Mouse (Mus musculus): ENCODE results near the gene Rb1. TPM values are rescaled to one million over a fixed set of nuclear protein-coding genes. Genes with fewer than 3 reads are reported as not detected.

Gene Rb1
- polyA plus RNA-seq, 1 experiment from 2014 or later: 24.4 TPM

DNA sequence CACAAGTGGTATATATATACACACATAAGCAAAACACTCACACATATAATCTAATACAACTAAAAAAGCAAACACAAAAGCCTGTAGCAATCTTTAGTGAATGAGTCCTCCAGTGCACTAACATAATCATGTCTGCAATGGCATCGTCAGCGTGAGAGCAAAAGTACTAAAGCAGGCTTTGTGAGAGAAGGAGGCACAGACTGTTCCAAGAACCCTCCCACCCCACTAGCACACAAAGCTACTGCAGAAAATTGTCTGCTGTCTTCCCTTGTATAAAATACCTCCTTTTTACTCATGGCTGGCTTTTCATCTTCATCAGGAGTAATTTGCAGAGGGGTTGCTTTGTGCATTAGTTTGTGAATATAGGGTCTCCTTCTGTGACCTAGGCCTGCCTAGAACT lies 73.3 kb downstream of the Rb1 start:
- Histone ChIP-seq H3K36me3 (replicated peaks) (no peaks in the 10 kb centered on the region), H3K9me3 (no peaks in the 10 kb centered on the region), H3K4me1 (peaks cover 8% of the 10 kb centered on the region), H3K4me3 (no peak overlapping the region), H3K27ac (replicated peaks) (no peak overlapping the region), H3K27me3 (replicated peaks; ENCODE audit: low read depth, poor library complexity, severe bottlenecking) (no peaks in the 10 kb centered on the region)
- DNase-seq (ENCODE audit: low spot score): no peak
- WGBS: 70% methylated on average over 2 of the region's 2 CpGs

DNA sequence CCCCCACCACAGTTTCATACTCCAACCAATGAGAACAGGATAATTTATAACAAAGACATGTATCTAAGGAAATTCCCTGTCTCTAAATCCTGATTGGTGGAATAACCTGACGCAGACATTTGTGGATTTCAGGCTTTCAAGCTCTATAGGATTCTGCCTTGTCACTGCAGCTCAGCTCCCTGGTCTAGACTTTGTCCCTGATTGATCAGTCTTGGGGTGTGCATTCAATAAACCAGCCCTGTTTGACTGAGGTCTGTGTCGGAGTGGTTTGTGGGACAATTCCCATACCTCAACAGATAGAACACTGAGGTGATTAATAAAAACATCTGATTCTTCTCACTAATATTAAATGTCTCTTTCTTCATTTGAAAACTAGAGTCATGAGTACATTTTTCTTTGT lies 75.6 kb downstream of the Rb1 start:
- Histone ChIP-seq H3K9me3 (no peaks in the 10 kb centered on the region), H3K27me3 (replicated peaks; ENCODE audit: low read depth, poor library complexity, severe bottlenecking) (no peaks in the 10 kb centered on the region), H3K36me3 (replicated peaks) (no peaks in the 10 kb centered on the region), H3K4me3 (no peak overlapping the region), H3K27ac (replicated peaks) (no peak overlapping the region), H3K4me1 (peaks cover 8% of the 10 kb centered on the region)
- 93% methylated on average over 2 of the region's 2 CpGs for WGBS
- no peak for DNase-seq (ENCODE audit: low spot score)

DNA sequence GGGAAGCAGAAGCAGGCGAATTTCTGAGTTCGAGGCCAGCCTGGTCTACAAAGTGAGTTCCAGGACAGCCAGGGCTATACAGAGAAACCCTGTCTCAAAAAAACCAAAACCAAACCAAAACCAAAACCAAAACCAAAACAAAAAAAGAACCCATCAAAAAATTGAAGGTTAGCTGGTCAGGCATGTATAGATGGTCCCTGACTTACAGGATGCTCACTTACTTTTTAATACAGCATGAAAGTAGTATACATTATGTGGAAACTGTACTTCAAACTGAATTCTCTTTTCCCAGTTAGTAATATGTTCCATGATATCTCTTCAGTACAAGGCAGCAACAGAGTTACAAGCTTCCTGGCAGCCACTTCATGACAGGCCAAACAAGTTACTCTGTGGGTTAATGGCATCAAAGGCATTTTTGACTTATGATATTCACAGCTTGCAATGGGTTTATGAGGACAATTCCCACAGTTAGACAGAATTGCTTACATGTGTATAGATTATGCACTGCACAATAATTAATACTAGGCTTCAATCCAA lies 81.5 kb downstream of the Rb1 start:
- peaks cover 21% of the 10 kb centered on the region for H3K36me3 ChIP-seq (replicated peaks)
- H3K4me3 ChIP-seq: no peak overlapping the region
- no peaks in the 10 kb centered on the region for H3K4me1 ChIP-seq
- 92% methylated on average over 2 of the region's 2 CpGs for WGBS
- DNase-seq (ENCODE audit: low spot score): no peak
- no peak overlapping the region for H3K27ac ChIP-seq (replicated peaks)
- no peaks in the 10 kb centered on the region for H3K27me3 ChIP-seq (replicated peaks; ENCODE audit: low read depth, poor library complexity, severe bottlenecking)
- H3K9me3 ChIP-seq: no peaks in the 10 kb centered on the region

DNA sequence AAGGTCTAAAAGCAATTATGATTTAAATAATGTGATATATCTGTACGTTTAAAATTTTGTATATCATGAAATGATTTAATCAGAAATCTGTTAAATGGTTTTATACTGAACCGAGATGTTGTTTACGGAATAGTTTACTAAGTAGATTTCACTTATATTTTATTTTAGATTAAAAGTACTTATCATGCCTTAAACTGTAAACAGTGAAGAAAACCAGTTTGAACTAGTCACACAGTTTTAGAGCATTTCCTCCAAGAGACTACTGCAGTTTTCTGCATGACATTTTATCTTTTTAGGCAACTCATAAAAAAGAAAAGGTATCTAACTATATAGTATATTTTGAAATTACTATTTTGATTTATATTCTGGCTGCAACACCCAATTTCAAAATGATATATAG lies 85.8 kb downstream of the Rb1 start:
- WGBS: 58% methylated on average over 3 of the region's 3 CpGs
- peaks cover 21% of the 10 kb centered on the region for H3K36me3 ChIP-seq (replicated peaks)
- peak overlapping the region; percentile 66 for H3K4me3 ChIP-seq
- no peaks in the 10 kb centered on the region for H3K9me3 ChIP-seq
- H3K27ac ChIP-seq (replicated peaks): peak overlapping the region; percentile 94
- H3K4me1 ChIP-seq: peaks cover 18% of the 10 kb centered on the region
- H3K27me3 ChIP-seq (replicated peaks; ENCODE audit: low read depth, poor library complexity, severe bottlenecking): no peaks in the 10 kb centered on the region
- DNase-seq (ENCODE audit: low spot score): no peak

DNA sequence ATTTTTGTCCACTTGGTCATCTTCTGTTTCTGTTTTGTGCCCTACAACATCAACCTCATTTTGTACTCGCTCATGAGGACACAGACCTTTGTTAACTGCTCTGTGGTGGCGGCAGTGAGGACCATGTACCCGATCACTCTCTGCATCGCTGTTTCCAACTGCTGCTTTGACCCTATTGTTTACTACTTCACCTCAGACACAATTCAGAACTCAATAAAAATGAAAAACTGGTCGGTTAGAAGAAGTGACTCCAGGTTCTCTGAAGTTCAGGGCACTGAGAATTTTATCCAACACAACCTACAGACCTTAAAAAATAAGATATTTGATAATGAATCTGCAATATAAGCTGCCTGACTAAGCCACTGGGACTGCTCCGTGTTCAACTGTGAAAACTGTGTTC lies 86.3 kb downstream of the Rb1 start:
- WGBS: 0% methylated on average over 6 of the region's 6 CpGs
- H3K27ac ChIP-seq (replicated peaks): peak overlapping the region; percentile 94
- peaks cover 19% of the 10 kb centered on the region for H3K36me3 ChIP-seq (replicated peaks)
- no peaks in the 10 kb centered on the region for H3K9me3 ChIP-seq
- peaks cover 24% of the 10 kb centered on the region for H3K4me1 ChIP-seq
- no peaks in the 10 kb centered on the region for H3K27me3 ChIP-seq (replicated peaks; ENCODE audit: low read depth, poor library complexity, severe bottlenecking)
- H3K4me3 ChIP-seq: peak overlapping the region; percentile 66
- peak; percentile 49 for DNase-seq (ENCODE audit: low spot score)

GRCm38 (mm10) chr14:73238498-73239250 lies 86.9 kb downstream of the Rb1 start:
- peaks cover 28% of the 10 kb centered on the region for H3K4me1 ChIP-seq
- H3K27me3 ChIP-seq (replicated peaks; ENCODE audit: low read depth, poor library complexity, severe bottlenecking): no peaks in the 10 kb centered on the region
- peak overlapping the region; percentile 66 for H3K4me3 ChIP-seq
- under 1% methylated on average over 20 of the region's 20 CpGs for WGBS
- DNase-seq (ENCODE audit: low spot score): peak; percentile 65
- peak overlapping the region; percentile 94 for H3K27ac ChIP-seq (replicated peaks)
- H3K36me3 ChIP-seq (replicated peaks): peaks cover 18% of the 10 kb centered on the region
- no peaks in the 10 kb centered on the region for H3K9me3 ChIP-seq

DNA sequence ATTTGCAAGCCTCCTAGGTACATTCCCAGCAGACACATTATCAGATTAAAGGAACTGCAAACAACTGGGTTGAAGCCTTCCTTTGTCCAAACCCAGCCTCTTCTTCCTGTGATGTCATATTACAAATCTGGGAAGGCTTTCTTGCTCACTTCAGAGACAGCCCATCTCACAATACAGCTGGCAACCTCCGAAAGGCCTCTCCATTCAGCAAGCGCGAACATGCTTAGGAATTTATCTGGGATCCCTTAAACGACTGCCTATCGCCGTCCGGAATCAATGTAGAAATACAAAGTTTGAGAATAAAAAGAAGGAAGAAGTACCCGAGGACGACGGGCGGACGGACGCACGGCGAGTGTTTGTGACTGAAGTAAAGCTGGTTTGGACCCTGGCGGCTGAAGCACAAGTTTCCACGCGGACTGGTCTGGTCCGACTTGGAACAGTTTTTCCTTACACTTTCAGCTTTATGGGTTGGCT lies 87.7 kb downstream of the Rb1 start, which contains the start of gene Lpar6:
Gene Lpar6, plus strand, starts transcription at position 48 of the 474 bp plus-strand sequence.
- Histone ChIP-seq H3K27me3 (replicated peaks; ENCODE audit: low read depth, poor library complexity, severe bottlenecking) (no peaks in the 10 kb centered on the region), H3K9me3 (no peaks in the 10 kb centered on the region), H3K4me1 (peaks cover 28% of the 10 kb centered on the region), H3K4me3 (peak within 1 kb of the TSS; percentile 66), H3K36me3 (replicated peaks) (peaks cover 18% of the 10 kb centered on the region), H3K27ac (replicated peaks) (peak within 1 kb of the TSS; percentile 94)
- under 1% methylated on average over 19 of the region's 19 CpGs for WGBS
- peak; percentile 75 for DNase-seq (ENCODE audit: low spot score)

DNA sequence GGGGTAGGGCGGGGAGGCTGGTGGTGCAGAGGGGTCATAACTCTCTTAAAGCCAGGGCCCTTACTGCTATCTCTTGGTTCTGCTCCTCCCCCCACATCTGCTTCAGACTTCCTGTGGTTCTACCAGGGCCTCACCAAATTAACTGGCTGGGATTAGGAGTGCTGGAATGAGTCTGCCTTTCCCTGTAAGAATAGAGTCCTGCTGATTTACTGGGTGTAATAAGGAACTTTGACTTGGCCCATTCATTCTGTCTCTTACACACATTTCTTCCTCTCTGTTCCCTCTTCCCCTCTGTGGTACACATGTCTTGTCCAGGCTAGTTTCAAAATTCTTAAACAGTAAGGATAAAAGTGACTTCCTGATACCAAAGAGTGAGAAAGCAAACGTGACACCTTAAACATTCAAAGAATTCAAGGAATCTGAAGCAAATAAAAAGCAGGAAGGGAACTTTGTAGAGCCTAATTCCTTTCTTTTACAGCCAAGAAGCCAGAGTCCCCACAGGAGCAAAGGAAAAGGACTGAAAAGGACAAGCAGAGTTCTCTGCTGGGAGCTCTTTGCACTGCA lies 91.1 kb downstream of the Rb1 start:
- H3K4me1 ChIP-seq: peaks cover 39% of the 10 kb centered on the region
- H3K27ac ChIP-seq (replicated peaks): peak overlapping the region; percentile 81
- H3K27me3 ChIP-seq (replicated peaks; ENCODE audit: low read depth, poor library complexity, severe bottlenecking): no peaks in the 10 kb centered on the region
- H3K36me3 ChIP-seq (replicated peaks): peaks cover 5% of the 10 kb centered on the region; the same call in 1 of the 2 replicates
- DNase-seq (ENCODE audit: low spot score): peak; percentile 46
- no peaks in the 10 kb centered on the region for H3K9me3 ChIP-seq
- WGBS: 3% methylated on average over 2 of the region's 2 CpGs
- peak overlapping the region; percentile 16; the same call in 1 of the 2 replicates for H3K4me3 ChIP-seq

DNA sequence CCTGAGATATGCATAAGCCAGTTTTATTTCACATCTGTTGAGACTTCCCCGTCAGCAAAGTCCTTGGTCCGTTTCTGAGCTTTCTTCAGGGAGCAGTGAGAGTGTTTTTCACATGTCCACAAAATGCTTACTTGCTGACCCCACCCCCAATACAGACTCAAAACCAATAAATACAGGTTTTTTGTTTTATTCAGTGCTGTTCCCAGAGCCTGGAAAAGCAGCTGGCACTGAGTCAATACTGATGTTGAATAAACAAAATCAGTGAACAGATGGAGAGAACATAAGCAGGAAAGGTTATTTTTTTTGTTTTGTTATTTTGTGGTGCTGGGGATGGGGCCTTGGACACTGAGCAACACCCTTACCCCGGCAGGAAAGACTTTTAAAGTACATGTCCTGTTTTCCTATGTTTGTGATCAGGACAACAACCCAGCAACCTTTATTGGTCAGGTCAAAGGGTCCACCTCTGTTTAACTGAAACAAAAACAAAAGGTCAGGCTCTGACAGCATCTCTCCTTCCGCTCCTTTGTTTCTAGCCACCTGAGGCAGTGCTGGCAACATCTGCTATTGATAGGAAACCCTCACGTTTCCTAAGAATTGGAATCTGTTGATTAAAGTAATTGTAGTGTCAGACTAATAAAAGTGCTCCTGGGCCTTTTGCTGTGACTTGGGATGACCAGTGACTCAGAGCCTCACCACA lies 94.2 kb downstream of the Rb1 start:
- 11% methylated on average over 5 of the region's 5 CpGs for WGBS
- H3K4me3 ChIP-seq: no peak overlapping the region
- no peaks in the 10 kb centered on the region for H3K9me3 ChIP-seq
- peak; percentile 23 for DNase-seq (ENCODE audit: low spot score)
- H3K27me3 ChIP-seq (replicated peaks; ENCODE audit: low read depth, poor library complexity, severe bottlenecking): no peaks in the 10 kb centered on the region
- peaks cover 5% of the 10 kb centered on the region; the same call in 1 of the 2 replicates for H3K36me3 ChIP-seq (replicated peaks)
- peak overlapping the region; percentile 72 for H3K27ac ChIP-seq (replicated peaks)
- H3K4me1 ChIP-seq: peaks cover 31% of the 10 kb centered on the region

GRCm38 (mm10) chr14:73226849-73227248 lies 98.8 kb downstream of the Rb1 start:
- WGBS: 48% methylated on average over 1 of the region's 1 CpGs
- no peaks in the 10 kb centered on the region for H3K27me3 ChIP-seq (replicated peaks; ENCODE audit: low read depth, poor library complexity, severe bottlenecking)
- no peaks in the 10 kb centered on the region for H3K9me3 ChIP-seq
- H3K36me3 ChIP-seq (replicated peaks): peaks cover 5% of the 10 kb centered on the region; the same call in 1 of the 2 replicates
- no peak overlapping the region for H3K27ac ChIP-seq (replicated peaks)
- peaks cover 12% of the 10 kb centered on the region for H3K4me1 ChIP-seq
- H3K4me3 ChIP-seq: no peak overlapping the region
- no peak for DNase-seq (ENCODE audit: low spot score)

- Histone ChIP-seq H3K36me3 (replicated peaks) (peaks cover 5% of the 10 kb centered on the region; the same call in 1 of the 2 replicates), H3K4me3 (no peak overlapping the region), H3K9me3 (no peaks in the 10 kb centered on the region), H3K4me1 (peaks cover 7% of the 10 kb centered on the region), H3K27me3 (replicated peaks; ENCODE audit: low read depth, poor library complexity, severe bottlenecking) (no peaks in the 10 kb centered on the region), H3K27ac (replicated peaks) (no peak overlapping the region)
- no peak for DNase-seq (ENCODE audit: low spot score)
- 81% methylated on average over 3 of the region's 3 CpGs for WGBS
Measured at GRCm38 (mm10) chr14:73226346-73226745, 99.3 kb downstream of the Rb1 start.

DNA sequence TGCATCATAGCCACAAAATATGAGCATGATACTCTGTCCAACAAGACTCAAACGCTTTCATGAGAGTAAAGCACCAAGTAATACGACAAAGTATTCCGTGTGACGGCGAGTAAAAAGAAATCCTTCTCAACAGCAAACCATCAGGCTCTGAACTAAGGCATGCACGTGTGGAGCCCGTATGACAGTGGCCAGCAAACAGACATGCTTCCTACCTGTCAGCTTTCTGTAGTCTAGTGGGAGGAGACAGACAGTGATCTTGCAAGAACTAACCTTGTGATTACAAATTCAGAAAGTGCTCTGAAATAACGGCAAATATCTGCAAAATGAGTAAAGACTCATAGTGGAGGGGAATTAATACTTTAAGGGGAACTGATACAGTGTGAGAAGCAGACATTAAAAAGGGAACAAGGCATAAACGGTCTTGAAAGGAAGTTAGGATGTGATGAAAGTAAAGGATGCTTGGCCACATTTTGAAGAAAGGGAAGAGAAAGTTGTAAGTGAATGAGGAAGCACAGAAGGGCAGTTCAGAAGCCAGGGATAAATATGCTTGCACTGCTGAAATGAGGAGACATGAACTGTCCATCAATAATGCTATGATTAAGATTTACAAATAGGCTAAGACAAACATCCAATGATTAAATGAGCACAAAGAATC lies 103.2 kb downstream of the Rb1 start:
- DNase-seq (ENCODE audit: low spot score): no peak
- no peaks in the 10 kb centered on the region for H3K27me3 ChIP-seq (replicated peaks; ENCODE audit: low read depth, poor library complexity, severe bottlenecking)
- H3K4me1 ChIP-seq: peaks cover 8% of the 10 kb centered on the region; the same call in 1 of the 2 replicates
- no peak overlapping the region for H3K4me3 ChIP-seq
- 92% methylated on average over 9 of the region's 9 CpGs for WGBS
- H3K27ac ChIP-seq (replicated peaks): no peak overlapping the region
- H3K9me3 ChIP-seq: no peaks in the 10 kb centered on the region
- H3K36me3 ChIP-seq (replicated peaks): no peaks in the 10 kb centered on the region
